Mouse (Mus musculus): ENCODE results near the gene Nptx2.

DNA sequence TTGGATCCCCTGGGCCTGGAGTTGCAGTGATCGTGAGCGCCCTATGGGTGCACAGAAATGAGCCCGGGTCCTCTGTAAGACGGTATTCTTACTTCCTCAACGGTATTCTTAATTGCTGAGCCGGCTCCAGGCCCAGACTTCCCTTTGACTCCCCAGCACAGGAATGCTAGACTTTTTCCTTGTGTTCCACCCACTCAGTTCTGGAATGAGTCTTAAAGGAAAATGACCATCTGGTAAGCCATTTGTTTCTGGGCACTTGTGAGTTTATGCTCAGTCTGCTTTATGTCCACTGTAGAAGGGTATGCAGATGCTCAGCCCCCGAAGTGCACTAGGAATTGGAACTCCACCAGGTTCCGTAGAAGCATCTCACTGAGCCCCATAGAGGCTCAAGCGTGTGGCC lies 4.3 kb downstream of the Nptx2 start:
- TF ChIP-seq CTCF (IDR thresholded peaks at IDR 0.05; ENCODE audit: low read depth, low read length): no peak
- no peak for TF ChIP-seq TAL1 (conservative IDR thresholded peaks at IDR 0.05; ENCODE audit: low read depth, low read length)
- no peak for TF ChIP-seq GATA1 (IDR thresholded peaks at IDR 0.05; ENCODE audit: borderline replicate concordance, low read length)
- TF ChIP-seq POLR2AphosphoS5 (IDR thresholded peaks at IDR 0.05; ENCODE audit: insufficient replicate concordance, low read depth, low read length): no peak
